Mouse (Mus musculus): Measurements from ENCODE around the gene Ifit2. TPM values are rescaled to one million over a fixed set of nuclear protein-coding genes. Genes with fewer than 3 reads are reported as not detected.

The Ifit2 gene
- 5.8 and 6.7 TPM in 2 replicates for polyA plus RNA-seq (2015; fragmentation: Nextera tagmentation; extraction: Ambion mirVana)

DNA sequence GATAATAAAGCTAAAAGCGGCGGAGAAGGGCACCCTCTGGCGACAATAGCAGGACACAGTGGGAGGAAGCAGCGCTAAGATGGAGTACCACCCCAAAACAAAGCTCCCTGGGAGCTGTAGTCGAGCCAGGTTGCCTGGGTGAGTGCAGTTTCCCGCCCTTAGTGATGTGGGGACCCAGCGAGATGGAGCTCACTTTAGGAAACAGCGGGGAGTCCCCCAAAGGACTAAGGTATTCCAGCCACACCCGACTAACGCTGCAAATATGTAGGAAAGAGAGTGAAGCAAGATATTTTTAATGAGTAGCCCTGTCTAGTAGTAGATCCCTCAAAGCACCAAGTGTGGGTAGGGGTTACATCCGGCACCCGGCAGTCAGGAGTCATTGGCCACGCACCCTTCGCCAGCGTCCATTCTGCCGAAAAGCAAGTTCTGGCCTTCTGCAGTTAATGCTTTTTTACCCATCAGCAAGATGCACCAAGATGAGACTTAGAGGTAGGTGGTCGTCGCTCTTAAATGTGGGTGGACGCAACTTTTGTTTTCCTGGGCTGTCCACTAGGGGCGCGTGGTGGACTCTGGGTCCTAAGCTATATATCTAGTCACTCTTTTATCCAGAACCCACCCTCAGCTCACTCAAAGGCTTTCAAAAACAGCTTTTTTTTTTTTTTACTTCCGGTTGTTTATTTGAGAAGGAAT lies at the start of gene Ifit2:
Gene Ifit2 (plus strand): TSS at position 161 of the 690 bp plus-strand sequence.
- no peaks in the 10 kb centered on the region for H3K9me3 ChIP-seq
- H3K4me1 ChIP-seq (replicated peaks) = peaks cover 5% of the 10 kb centered on the region
- H3K27me3 ChIP-seq = no peaks in the 10 kb centered on the region
- peak; percentile 97 for ATAC-seq (ENCODE audit: low FRiP score, low read depth)
- H3K27ac ChIP-seq (replicated peaks) = peak within 1 kb of the TSS; percentile 44
- no peaks in the 10 kb centered on the region for H3K36me3 ChIP-seq
- H3K4me3 ChIP-seq = peak within 1 kb of the TSS; percentile 43
- WGBS = under 1% methylated on average over 22 of the region's 22 CpGs
- peak within 1 kb of the TSS; percentile 46 for H3K9ac ChIP-seq
- H3K4me2 ChIP-seq = peak within 1 kb of the TSS; percentile 63

DNA sequence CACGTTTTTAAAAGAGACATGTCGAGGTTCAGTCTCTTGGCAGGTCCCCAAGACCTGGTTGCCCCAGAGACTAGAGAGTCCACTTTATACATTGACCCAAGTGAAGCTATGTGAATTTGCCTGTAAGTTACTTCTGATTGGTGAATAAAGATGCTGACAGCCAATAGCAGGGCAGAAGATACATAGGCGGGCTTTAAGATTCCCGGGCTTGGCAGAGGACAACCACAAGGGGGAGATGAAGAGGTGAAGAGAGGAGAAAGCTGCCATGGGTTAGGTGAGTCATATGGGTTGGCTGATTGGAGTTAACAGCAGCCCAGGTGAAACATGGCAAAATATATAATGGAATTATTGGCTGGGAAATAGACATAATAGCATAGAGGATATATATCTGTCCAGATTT lies 49.7 kb upstream of the Ifit2 start:
- ATAC-seq (ENCODE audit: low FRiP score, low read depth) = no peak
- Histone ChIP-seq H3K9me3 (no peaks in the 10 kb centered on the region), H3K9ac (no peak overlapping the region), H3K4me1 (replicated peaks) (no peaks in the 10 kb centered on the region), H3K27me3 (no peaks in the 10 kb centered on the region), H3K4me2 (no peak overlapping the region), H3K27ac (replicated peaks) (no peak overlapping the region), H3K4me3 (no peak overlapping the region), H3K36me3 (peaks cover 13% of the 10 kb centered on the region)
- WGBS = 53% methylated on average over 4 of the region's 4 CpGs

DNA sequence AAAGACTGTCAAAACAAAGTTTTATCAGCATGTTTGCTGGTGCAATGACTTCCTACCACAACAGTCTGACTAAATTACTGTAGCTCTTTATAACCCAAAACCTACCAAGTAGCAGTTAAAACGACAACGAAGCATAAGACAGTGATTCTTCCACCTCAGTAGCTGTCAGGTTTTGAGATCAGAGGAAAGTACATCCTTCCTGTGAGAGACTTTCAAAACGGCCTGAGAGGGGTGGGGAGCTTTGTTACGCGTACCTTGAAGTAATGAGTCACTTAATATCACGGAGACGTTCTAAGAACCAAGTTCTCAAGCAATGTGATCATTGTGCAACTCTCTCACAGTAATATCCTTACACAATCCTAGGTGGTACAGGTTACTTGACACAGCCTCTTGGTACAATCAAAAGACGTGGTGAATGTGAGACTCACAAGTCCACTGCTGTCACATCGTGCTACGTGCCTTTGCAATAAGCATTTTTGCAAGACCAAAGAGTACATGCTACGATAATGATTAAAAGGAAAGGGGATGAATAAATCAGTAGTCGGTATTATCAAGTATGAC lies 45.3 kb upstream of the Ifit2 start:
- WGBS = 91% methylated on average over 12 of the region's 12 CpGs

DNA sequence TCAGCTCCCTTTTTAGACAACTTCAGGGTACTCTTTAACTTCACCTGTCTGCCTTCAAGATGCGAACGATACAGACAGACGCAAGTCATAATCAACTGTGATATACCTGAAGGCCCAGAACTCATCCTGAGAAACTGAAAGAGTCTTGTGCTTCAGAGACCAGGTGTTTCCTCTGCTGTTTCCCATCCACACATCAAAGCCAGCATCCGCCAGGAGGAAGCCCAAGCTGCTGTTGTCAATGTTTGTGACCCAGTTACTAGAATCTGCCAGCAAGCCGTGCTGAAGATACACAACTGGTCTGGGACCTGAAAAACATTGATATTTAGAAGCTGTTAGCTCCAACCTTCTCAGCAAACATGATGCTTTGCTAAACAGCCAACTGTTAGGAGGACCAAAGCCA lies 39.8 kb upstream of the Ifit2 start:
- ATAC-seq (ENCODE audit: low FRiP score, low read depth) = no peak
- no peaks in the 10 kb centered on the region for H3K4me1 ChIP-seq (replicated peaks)
- 90% methylated on average over 5 of the region's 5 CpGs for WGBS
- no peak overlapping the region for H3K4me2 ChIP-seq
- H3K36me3 ChIP-seq = peaks cover 14% of the 10 kb centered on the region
- H3K27ac ChIP-seq (replicated peaks) = no peak overlapping the region
- H3K9ac ChIP-seq = no peak overlapping the region
- H3K27me3 ChIP-seq = no peaks in the 10 kb centered on the region
- no peaks in the 10 kb centered on the region for H3K9me3 ChIP-seq
- no peak overlapping the region for H3K4me3 ChIP-seq

More for the DNA sequence above, 45.3 kb upstream of the Ifit2 start:
- H3K9me3 ChIP-seq = no peaks in the 10 kb centered on the region
- H3K4me3 ChIP-seq = no peak overlapping the region
- H3K36me3 ChIP-seq = peaks cover 23% of the 10 kb centered on the region
- H3K4me2 ChIP-seq = no peak overlapping the region
- H3K4me1 ChIP-seq (replicated peaks) = no peaks in the 10 kb centered on the region
- H3K27me3 ChIP-seq = no peaks in the 10 kb centered on the region
- no peak for ATAC-seq (ENCODE audit: low FRiP score, low read depth)
- H3K9ac ChIP-seq = no peak overlapping the region
- H3K27ac ChIP-seq (replicated peaks) = no peak overlapping the region

DNA sequence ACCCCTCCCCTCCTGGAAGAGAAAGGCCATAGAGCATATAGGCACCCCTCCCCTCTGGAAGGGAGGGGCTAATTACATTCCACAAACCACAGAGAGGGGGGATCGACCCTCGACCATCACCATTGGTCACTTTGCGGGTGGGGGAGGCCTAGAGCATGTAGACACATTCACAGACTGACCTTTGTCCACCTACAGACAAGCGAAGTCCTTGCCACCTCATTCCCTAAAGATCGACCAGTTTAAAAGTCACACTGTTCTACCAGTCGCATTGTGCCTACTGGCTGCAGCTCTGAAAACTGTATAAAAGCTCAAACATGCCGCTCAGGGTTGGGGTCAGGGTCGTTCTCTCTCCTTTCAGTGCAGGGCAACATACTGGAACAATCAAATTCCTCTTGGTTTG lies 39.0 kb upstream of the Ifit2 start:
- no peak for ATAC-seq (ENCODE audit: low FRiP score, low read depth)
- Histone ChIP-seq H3K4me3 (no peak overlapping the region), H3K9me3 (no peaks in the 10 kb centered on the region), H3K36me3 (peaks cover 7% of the 10 kb centered on the region), H3K27me3 (no peaks in the 10 kb centered on the region), H3K27ac (replicated peaks) (no peak overlapping the region), H3K4me2 (no peak overlapping the region), H3K9ac (no peak overlapping the region), H3K4me1 (replicated peaks) (no peaks in the 10 kb centered on the region)
- 57% methylated on average over 8 of the region's 8 CpGs for WGBS

DNA sequence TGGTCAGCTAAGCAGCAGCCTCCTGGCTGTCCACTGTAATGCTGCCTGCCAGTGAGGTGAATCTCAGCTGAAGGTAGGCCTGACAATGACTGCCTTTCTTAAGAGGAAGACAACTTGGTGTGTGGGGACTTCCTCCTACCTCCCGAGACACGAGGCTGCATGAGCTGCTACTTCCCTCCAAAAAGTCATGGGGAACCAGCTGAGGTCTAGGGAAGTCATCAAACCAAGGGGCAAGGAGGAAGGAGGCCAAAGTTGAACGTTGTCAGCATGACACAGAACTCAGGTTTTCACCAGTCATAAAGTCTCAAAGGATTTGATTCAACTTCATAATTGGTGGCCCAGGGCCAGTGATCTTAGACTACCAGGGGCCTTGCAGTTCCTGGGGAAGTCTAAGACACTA lies 34.8 kb upstream of the Ifit2 start:
- no peak overlapping the region for H3K4me3 ChIP-seq
- no peak overlapping the region for H3K9ac ChIP-seq
- 91% methylated on average over 3 of the region's 3 CpGs for WGBS
- H3K4me1 ChIP-seq (replicated peaks) = no peaks in the 10 kb centered on the region
- H3K36me3 ChIP-seq = no peaks in the 10 kb centered on the region; the same call in 1 of the 2 replicates
- ATAC-seq (ENCODE audit: low FRiP score, low read depth) = no peak
- no peaks in the 10 kb centered on the region for H3K27me3 ChIP-seq
- H3K4me2 ChIP-seq = no peak overlapping the region
- no peaks in the 10 kb centered on the region for H3K9me3 ChIP-seq
- no peak overlapping the region for H3K27ac ChIP-seq (replicated peaks)

DNA sequence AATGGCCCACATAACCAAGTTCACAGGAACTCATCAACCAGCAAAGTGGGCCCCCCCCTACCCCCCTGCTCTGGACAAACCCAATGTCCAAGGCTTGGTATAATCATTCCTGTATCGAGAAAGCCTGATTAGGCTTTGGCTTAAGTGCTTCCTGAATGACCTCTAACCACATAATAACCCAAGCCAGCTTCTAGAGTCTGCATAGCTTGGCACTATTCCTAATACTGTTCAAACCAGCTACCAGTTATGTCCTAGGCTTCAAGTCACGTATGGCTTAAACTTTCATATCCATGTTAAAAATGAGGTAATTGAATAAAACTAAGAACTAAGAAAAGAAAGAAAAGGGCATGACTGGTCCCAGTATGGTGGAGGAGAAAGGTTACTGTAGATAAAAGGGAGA lies 34.1 kb upstream of the Ifit2 start:
- WGBS = 93% methylated on average over 2 of the region's 2 CpGs
- Histone ChIP-seq H3K4me1 (replicated peaks) (no peaks in the 10 kb centered on the region), H3K36me3 (no peaks in the 10 kb centered on the region), H3K9ac (no peak overlapping the region), H3K4me3 (no peak overlapping the region), H3K27me3 (no peaks in the 10 kb centered on the region), H3K9me3 (no peaks in the 10 kb centered on the region), H3K27ac (replicated peaks) (no peak overlapping the region), H3K4me2 (no peak overlapping the region)
- ATAC-seq (ENCODE audit: low FRiP score, low read depth) = no peak

DNA sequence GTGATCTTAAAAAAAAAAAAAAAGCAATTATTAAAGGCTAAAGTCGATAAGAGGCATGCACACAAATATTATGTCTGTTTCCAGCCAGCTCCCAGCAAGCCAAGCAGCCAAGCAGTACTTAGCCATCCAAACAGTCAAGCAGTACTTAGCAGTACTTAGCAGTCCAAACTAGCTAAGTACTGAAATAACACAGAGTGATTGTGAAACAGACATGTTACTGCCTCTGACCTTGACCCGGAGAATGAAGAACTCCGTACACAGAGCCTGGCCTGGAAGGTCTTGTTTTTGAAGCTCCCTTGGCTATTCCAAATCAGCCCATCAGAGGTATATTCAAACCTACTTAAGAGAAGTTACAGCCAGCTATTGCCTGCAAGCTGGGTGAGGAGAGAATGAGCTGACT lies 33.3 kb upstream of the Ifit2 start:
- H3K4me1 ChIP-seq (replicated peaks) = no peaks in the 10 kb centered on the region
- H3K36me3 ChIP-seq = no peaks in the 10 kb centered on the region
- H3K4me2 ChIP-seq = no peak overlapping the region
- no peaks in the 10 kb centered on the region for H3K27me3 ChIP-seq
- ATAC-seq (ENCODE audit: low FRiP score, low read depth) = no peak
- no peaks in the 10 kb centered on the region for H3K9me3 ChIP-seq
- no peak overlapping the region for H3K4me3 ChIP-seq
- WGBS = 92% methylated on average over 3 of the region's 3 CpGs
- no peak overlapping the region for H3K9ac ChIP-seq
- no peak overlapping the region for H3K27ac ChIP-seq (replicated peaks)

DNA sequence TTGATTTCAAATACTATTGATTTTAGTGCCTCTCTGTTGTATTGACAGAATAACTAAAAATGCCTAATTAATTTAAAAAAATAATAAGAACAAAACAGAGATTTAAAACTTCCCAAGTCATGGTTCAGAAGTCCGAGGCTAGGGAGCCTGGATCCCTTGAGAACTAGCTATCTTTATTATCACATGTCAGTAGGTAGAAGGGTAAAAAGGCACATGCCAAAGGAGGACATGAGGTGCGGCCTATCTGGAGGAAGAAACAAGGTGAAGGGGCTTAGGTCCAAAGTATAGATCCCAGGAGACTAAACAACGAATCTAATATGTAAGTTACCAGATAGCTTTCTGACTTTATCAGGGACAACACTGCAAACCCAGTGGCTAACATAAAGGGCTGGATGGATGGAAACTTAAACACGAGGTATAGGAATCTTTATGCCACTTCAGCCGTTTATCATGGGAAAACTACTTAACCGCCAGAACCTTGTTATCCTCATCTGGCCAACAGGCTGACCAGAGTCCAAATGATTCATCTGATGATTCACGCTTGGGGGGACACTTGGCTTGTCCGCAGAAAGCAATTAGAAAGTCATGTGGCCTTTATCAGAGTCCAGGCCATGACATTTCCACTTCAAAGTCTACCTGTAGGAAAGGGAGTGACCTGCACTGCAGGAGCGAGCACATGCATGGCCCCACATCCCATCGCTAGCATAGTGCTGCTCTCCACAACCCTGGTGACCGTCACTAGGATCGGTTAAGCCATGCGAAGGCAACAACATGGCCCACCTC lies 32.5 kb upstream of the Ifit2 start:
- H3K36me3 ChIP-seq = no peaks in the 10 kb centered on the region
- H3K9ac ChIP-seq = no peak overlapping the region
- no peak overlapping the region for H3K4me2 ChIP-seq
- no peak overlapping the region for H3K27ac ChIP-seq (replicated peaks)
- H3K27me3 ChIP-seq = no peaks in the 10 kb centered on the region
- no peak overlapping the region for H3K4me3 ChIP-seq
- WGBS = 92% methylated on average over 13 of the region's 13 CpGs
- H3K4me1 ChIP-seq (replicated peaks) = no peaks in the 10 kb centered on the region
- H3K9me3 ChIP-seq = no peaks in the 10 kb centered on the region
- no peak for ATAC-seq (ENCODE audit: low FRiP score, low read depth)

DNA sequence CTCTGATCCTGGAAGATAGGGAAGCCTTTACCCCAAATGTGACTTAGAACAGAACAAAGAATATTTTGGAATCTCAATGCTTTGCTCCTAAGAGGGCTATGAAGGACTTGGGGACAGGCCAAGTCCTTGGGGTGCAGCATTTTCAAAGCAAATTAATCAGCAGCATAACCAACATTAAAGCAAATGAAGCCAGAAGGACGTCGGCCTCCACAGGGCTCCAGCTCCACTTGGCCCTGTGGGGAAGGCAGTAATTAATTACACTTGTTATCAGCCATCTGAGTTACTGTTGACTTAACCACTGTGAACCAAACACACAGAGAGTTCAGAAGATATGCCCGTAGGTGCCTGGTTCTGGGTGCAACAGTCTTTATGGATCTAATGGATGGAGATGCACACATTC lies 31.7 kb upstream of the Ifit2 start:
- Histone ChIP-seq H3K4me1 (replicated peaks) (no peaks in the 10 kb centered on the region), H3K4me2 (no peak overlapping the region), H3K36me3 (no peaks in the 10 kb centered on the region), H3K9me3 (no peaks in the 10 kb centered on the region), H3K27me3 (no peaks in the 10 kb centered on the region), H3K4me3 (no peak overlapping the region), H3K27ac (replicated peaks) (no peak overlapping the region), H3K9ac (no peak overlapping the region)
- WGBS = 60% methylated on average over 3 of the region's 3 CpGs
- no peak for ATAC-seq (ENCODE audit: low FRiP score, low read depth)

DNA sequence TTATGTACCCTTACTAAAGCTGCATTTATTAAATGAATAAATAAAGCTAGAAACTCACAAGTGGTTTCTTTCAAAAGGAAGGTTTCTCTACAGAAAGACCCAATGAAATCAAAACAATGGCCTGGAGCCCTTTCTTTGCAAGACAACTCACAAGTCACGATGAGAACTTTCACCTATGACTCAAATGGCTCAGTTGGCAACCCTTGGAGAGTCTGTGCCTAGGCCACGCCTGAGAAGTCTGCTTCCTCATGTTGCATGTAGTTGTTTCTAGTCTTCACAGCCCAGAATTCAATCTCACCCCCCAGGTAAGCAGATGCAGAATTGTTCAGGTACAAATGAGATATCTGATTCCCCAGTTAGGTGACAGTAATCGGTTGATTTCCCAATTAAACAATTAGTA lies 30.8 kb upstream of the Ifit2 start:
- no peak overlapping the region for H3K9ac ChIP-seq
- whole genome bisulfite sequencing = 90% methylated on average over 3 of the region's 3 CpGs
- H3K4me2 ChIP-seq = no peak overlapping the region
- H3K36me3 ChIP-seq = no peaks in the 10 kb centered on the region
- no peak for ATAC-seq (ENCODE audit: low FRiP score, low read depth)
- H3K27me3 ChIP-seq = no peaks in the 10 kb centered on the region
- no peaks in the 10 kb centered on the region for H3K4me1 ChIP-seq (replicated peaks)
- no peaks in the 10 kb centered on the region for H3K9me3 ChIP-seq
- H3K4me3 ChIP-seq = no peak overlapping the region
- no peak overlapping the region for H3K27ac ChIP-seq (replicated peaks)

DNA sequence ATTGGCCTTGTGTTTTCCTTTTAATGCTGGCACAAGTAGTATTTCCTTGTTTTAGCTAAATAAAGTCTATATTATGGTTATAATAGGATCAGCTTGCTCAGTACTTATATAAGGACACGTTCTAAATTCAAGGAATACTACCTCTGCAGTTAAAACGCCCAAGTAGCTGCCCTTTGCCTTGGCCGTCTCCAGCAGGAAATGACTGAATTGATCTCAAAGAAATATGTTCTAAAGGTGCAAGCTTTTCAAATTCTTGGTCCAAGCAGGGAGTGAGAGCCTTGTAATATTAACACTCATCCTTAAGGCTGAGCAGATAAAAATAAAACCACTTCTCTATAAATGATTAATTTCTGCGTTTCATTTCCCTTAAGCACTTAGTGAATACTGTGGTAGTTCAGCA lies 30.4 kb upstream of the Ifit2 start:
- H3K9ac ChIP-seq = no peak overlapping the region
- no peaks in the 10 kb centered on the region for H3K9me3 ChIP-seq
- H3K36me3 ChIP-seq = no peaks in the 10 kb centered on the region
- H3K4me2 ChIP-seq = no peak overlapping the region
- 89% methylated on average over 4 of the region's 4 CpGs for WGBS
- H3K4me3 ChIP-seq = no peak overlapping the region
- ATAC-seq (ENCODE audit: low FRiP score, low read depth) = no peak
- no peaks in the 10 kb centered on the region for H3K27me3 ChIP-seq
- 0 out of 2 replicates have a peak, but pooled peaks cover 2% of the 10 kb centered on the region for H3K4me1 ChIP-seq (replicated peaks)
- H3K27ac ChIP-seq (replicated peaks) = no peak overlapping the region

All from hindbrain, embryonic 15.5 days (tissue).